Mouse (Mus musculus): Measurements from ENCODE around the gene Lcn11. TPM values are rescaled to one million over a fixed set of nuclear protein-coding genes. Genes with fewer than 3 reads are reported as not detected.
"Not testable (repeated sequence)": the region's sequence is repeated elsewhere in the genome, so short reads cannot be mapped to it uniquely, and the experiment has no call there.

Lcn11 gene
- total RNA-seq (2021) = not detected

GRCm38 (mm10) chr2:25776717-25777116 is at the start of gene Lcn11:
Lcn11 (plus strand) TSS chr2:25777017.
- intact Hi-C loops (cut with DNase I) = no loop called here
- DNase-seq (ENCODE audit: extremely low spot score in 1 of 2, low spot score in 2 of 2) = no peak

- no peak for DNase-seq (ENCODE audit: extremely low spot score in 1 of 2, low spot score in 2 of 2)
- intact Hi-C loops (cut with DNase I) = no loop called here
Measured at GRCm38 (mm10) chr2:25733199-25733930, 43.5 kb upstream of the Lcn11 start.

GRCm38 (mm10) chr2:25736709-25737108 is 40.1 kb upstream of the Lcn11 start, which contains the start of gene Obp2b:
Obp2b (plus strand) TSS chr2:25737009.
- DNase-seq (ENCODE audit: extremely low spot score in 1 of 2, low spot score in 2 of 2); intact Hi-C loops (cut with DNase I): not testable (repeated sequence)

- intact Hi-C loops (cut with DNase I) = no loop called here
- DNase-seq (ENCODE audit: extremely low spot score in 1 of 2, low spot score in 2 of 2) = no peak
Measured at GRCm38 (mm10) chr2:25741671-25742070, 35.1 kb upstream of the Lcn11 start.

GRCm38 (mm10) chr2:25754201-25754600 is 22.6 kb upstream of the Lcn11 start:
- no peak for DNase-seq (ENCODE audit: extremely low spot score in 1 of 2, low spot score in 2 of 2)
- intact Hi-C loops (cut with DNase I) = no loop called here

GRCm38 (mm10) chr2:25758064-25758625 is 18.7 kb upstream of the Lcn11 start:
- DNase-seq (ENCODE audit: extremely low spot score in 1 of 2, low spot score in 2 of 2) = no peak
- intact Hi-C loops (cut with DNase I) = no loop called here

- no peak for DNase-seq (ENCODE audit: extremely low spot score in 1 of 2, low spot score in 2 of 2)
- intact Hi-C loops (cut with DNase I) = no loop called here
Measured at GRCm38 (mm10) chr2:25765269-25765668, 11.5 kb upstream of the Lcn11 start, which contains the start of gene Lcn3. Lcn3 (plus strand) TSS chr2:25765569.

GRCm38 (mm10) chr2:25767764-25768163 is 9.1 kb upstream of the Lcn11 start:
- no peak for DNase-seq (ENCODE audit: extremely low spot score in 1 of 2, low spot score in 2 of 2)
- intact Hi-C loops (cut with DNase I) = no loop called here

GRCm38 (mm10) chr2:25773507-25773906 is 3.3 kb upstream of the Lcn11 start:
- no peak for DNase-seq (ENCODE audit: extremely low spot score in 1 of 2, low spot score in 2 of 2)

GRCm38 (mm10) chr2:25774640-25775039 is 2.2 kb upstream of the Lcn11 start:
- intact Hi-C loops (cut with DNase I) = no loop called here

More at GRCm38 (mm10) chr2:25773507-25773906, 3.3 kb upstream of the Lcn11 start:
- intact Hi-C loops (cut with DNase I) = no loop called here

GRCm38 (mm10) chr2:25775991-25776390 is 826 bp upstream of the Lcn11 start:
- intact Hi-C loops (cut with DNase I) = no loop called here
- DNase-seq (ENCODE audit: extremely low spot score in 1 of 2, low spot score in 2 of 2) = no peak

More at GRCm38 (mm10) chr2:25774640-25775039, 2.2 kb upstream of the Lcn11 start:
- no peak for DNase-seq (ENCODE audit: extremely low spot score in 1 of 2, low spot score in 2 of 2)

- no peak for DNase-seq (ENCODE audit: extremely low spot score in 1 of 2, low spot score in 2 of 2)
- intact Hi-C loops (cut with DNase I) = no loop called here
Measured at GRCm38 (mm10) chr2:25779076-25779475, 2.3 kb downstream of the Lcn11 start.

- DNase-seq (ENCODE audit: extremely low spot score in 1 of 2, low spot score in 2 of 2) = no peak
- intact Hi-C loops (cut with DNase I) = no loop called here
Measured at GRCm38 (mm10) chr2:25780921-25781320, 4.1 kb downstream of the Lcn11 start.

- no peak for DNase-seq (ENCODE audit: extremely low spot score in 1 of 2, low spot score in 2 of 2)
- intact Hi-C loops (cut with DNase I) = no loop called here
Measured at GRCm38 (mm10) chr2:25781957-25782356, 5.1 kb downstream of the Lcn11 start, which contains the start of gene Gm13539. Gm13539 (plus strand) TSS chr2:25782257.

GRCm38 (mm10) chr2:25785573-25786322 is 8.9 kb downstream of the Lcn11 start:
- intact Hi-C loops (cut with DNase I) = no loop called here
- no peak for DNase-seq (ENCODE audit: extremely low spot score in 1 of 2, low spot score in 2 of 2)

- intact Hi-C loops (cut with DNase I) = no loop called here
- DNase-seq (ENCODE audit: extremely low spot score in 1 of 2, low spot score in 2 of 2) = no peak
Measured at GRCm38 (mm10) chr2:25789092-25789491, 12.3 kb downstream of the Lcn11 start.

GRCm38 (mm10) chr2:25797635-25798034 is 20.8 kb downstream of the Lcn11 start:
- intact Hi-C loops (cut with DNase I) = no loop called here
- no peak for DNase-seq (ENCODE audit: extremely low spot score in 1 of 2, low spot score in 2 of 2)

GRCm38 (mm10) chr2:25798065-25798464 is 21.2 kb downstream of the Lcn11 start:
- no peak for DNase-seq (ENCODE audit: extremely low spot score in 1 of 2, low spot score in 2 of 2)
- intact Hi-C loops (cut with DNase I) = no loop called here

GRCm38 (mm10) chr2:25811711-25812110 is 34.9 kb downstream of the Lcn11 start:
- intact Hi-C loops (cut with DNase I) = no loop called here
- no peak for DNase-seq (ENCODE audit: extremely low spot score in 1 of 2, low spot score in 2 of 2)

- intact Hi-C loops (cut with DNase I) = no loop called here
- no peak for DNase-seq (ENCODE audit: extremely low spot score in 1 of 2, low spot score in 2 of 2)
Measured at GRCm38 (mm10) chr2:25813364-25813763, 36.5 kb downstream of the Lcn11 start.

Data from left cerebral cortex, postnatal 10 days (tissue).